Mouse (Mus musculus) kidney, postnatal 0 days (tissue): ENCODE results near the gene Pqlc2. TPM values are rescaled to one million over a fixed set of nuclear protein-coding genes. Genes with fewer than 3 reads are reported as not detected.

ENCODE experiments used
- ATAC-seq: fragments of 200-750 bp; cut with Nextera tagmentation; replicated peaks from 2 replicates; pipeline ENCODE4 v1.8.0; 2017; ENCODE audit warnings: low read depth, moderate number of reproducible peaks, moderate TSS enrichment, moderate library complexity; ENCODE audit not compliant: low FRiP score
- DNase-seq: peaks from one replicate; pipeline ENCODE4 v3.0.0-alpha.2; 2016; ENCODE audit warnings: low spot score
- H3K27ac ChIP-seq: fragments of 300-500 bp; sonication (generic); 2 replicates; pipeline ENCODE4 v1.5.1; 2014; ENCODE audit warnings: mild to moderate bottlenecking
- H3K27me3 ChIP-seq: fragments of 300-500 bp; sonication (generic); 2 replicates; pipeline ENCODE4 v1.6.1; 2014; ENCODE audit warnings: low read length, mixed read lengths; ENCODE audit not compliant: insufficient read depth
- H3K36me3 ChIP-seq: fragments of 300-500 bp; sonication (generic); 2 replicates; pipeline ENCODE4 v1.6.1; 2014; ENCODE audit warnings: low read length, mixed read lengths; ENCODE audit not compliant: insufficient read depth
- H3K4me1 ChIP-seq: fragments of 300-500 bp; sonication (generic); replicated peaks from 2 replicates; pipeline ENCODE4 v1.6.1; 2014; ENCODE audit warnings: antibody characterized with exemption, low read length, mixed read lengths; ENCODE audit not compliant: insufficient read depth
- H3K4me2 ChIP-seq: fragments of 300-500 bp; sonication (generic); 2 replicates; pipeline ENCODE4 v1.6.1; 2014; ENCODE audit warnings: mild to moderate bottlenecking, low read length, moderate library complexity, mixed read lengths
- H3K4me3 ChIP-seq: fragments of 300-500 bp; sonication (generic); replicated peaks from 2 replicates; pipeline ENCODE4 v1.5.1; 2014; ENCODE audit warnings: low read depth, low read length
- H3K9ac ChIP-seq: fragments of 300-500 bp; sonication (generic); 2 replicates; pipeline ENCODE4 v1.6.1; 2014; ENCODE audit warnings: low read depth, low read length
- H3K9me3 ChIP-seq: fragments of 300-500 bp; sonication (generic); replicated peaks from 2 replicates; pipeline ENCODE4 v1.6.1; 2016; ENCODE audit warnings: low read length, inconsistent platforms, mixed read lengths
- CTCF ChIP-seq: IDR thresholded peaks from 2 replicates; pipeline ENCODE4 v1.5.1; 2016; ENCODE audit warnings: antibody characterized with exemption, low read depth, mild to moderate bottlenecking, moderate library complexity
- WGBS: fragments of 180-500 bp; shearing (Covaris S2); extraction: QIAGEN DNeasy Blood & Tissue Kit; methylation state at CpG from one replicate; pipeline ENCODE4 v1.1.7; 2014; 5-methylcytosine and 5-hydroxymethylcytosine counted together
- polyA plus RNA-seq: library from polyadenylated mRNA; unstranded; fragments of >200 nt; fragmentation: Nextera tagmentation; extraction: Ambion mirVana; gene quantifications from 2 replicates; pipeline ENCODE4 v1.2.1, GENCODE M21; 2015

The Pqlc2 gene
- polyA plus RNA-seq, 1 experiment from 2014 or later = 21.3 TPM

DNA sequence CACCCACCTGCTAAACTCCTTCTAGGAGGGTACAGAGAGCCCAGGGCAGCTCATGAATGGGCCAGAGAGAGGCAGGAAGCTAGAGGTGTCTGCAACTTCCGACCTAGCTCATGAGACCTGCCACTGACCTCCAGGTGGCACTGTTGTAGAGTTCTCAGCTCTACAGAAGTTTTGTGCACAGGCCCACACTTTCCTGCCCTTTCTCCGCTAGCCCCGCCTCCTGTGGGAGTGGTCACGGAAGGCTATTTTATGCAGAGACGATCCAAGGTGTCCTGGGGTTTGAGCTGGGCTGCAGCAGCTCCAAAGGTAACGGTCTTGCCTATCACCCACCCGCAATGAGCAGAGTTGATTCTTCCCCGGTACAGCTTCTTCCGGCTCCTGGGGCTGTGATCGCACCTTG lies 20.1 kb upstream of the Pqlc2 start:
- H3K4me2 ChIP-seq = peak overlapping the region; percentile 52
- no peaks in the 10 kb centered on the region for H3K9me3 ChIP-seq
- H3K4me3 ChIP-seq = peak overlapping the region; percentile 18; the same call in 1 of the 2 replicates
- WGBS = 13% methylated on average over 10 of the region's 10 CpGs
- H3K36me3 ChIP-seq = no peaks in the 10 kb centered on the region
- H3K27me3 ChIP-seq = no peaks in the 10 kb centered on the region
- ATAC-seq = peak; percentile 81
- H3K4me1 ChIP-seq = no peaks in the 10 kb centered on the region
- TF ChIP-seq CTCF = peak; percentile 82
- H3K27ac ChIP-seq = no peak overlapping the region
- DNase-seq = peak; percentile 92
- H3K9ac ChIP-seq = no peak overlapping the region

DNA sequence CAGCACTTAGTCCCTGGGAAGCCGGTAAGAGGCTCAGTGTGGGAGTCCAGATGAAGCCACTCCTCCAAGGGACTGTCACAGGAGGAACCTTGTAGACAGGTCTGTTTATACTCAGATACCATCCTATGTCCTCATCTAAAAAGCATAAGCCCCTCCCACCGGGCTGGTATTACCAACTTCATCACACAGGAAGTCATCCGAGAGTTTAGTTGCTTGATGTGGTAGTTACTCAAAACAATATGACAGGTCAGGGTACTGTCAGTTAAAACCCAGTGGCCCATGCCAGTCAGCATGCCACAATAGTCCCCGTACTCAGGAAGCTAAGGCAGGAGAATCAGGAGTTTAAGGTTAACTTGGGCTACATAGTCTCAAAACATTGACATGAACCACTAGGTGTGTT lies 9.2 kb upstream of the Pqlc2 start:
- no peaks in the 10 kb centered on the region for H3K4me1 ChIP-seq
- ATAC-seq (no peak), DNase-seq (no peak)
- no peak overlapping the region for H3K4me2 ChIP-seq
- no peaks in the 10 kb centered on the region for H3K9me3 ChIP-seq
- H3K27ac ChIP-seq = no peak overlapping the region
- 0 out of 2 replicates have a peak, but pooled peaks cover 9% of the 10 kb centered on the region for H3K36me3 ChIP-seq
- H3K9ac ChIP-seq = no peak overlapping the region
- WGBS = 91% methylated on average over 4 of the region's 4 CpGs
- no peak for TF ChIP-seq CTCF
- no peak overlapping the region for H3K4me3 ChIP-seq
- H3K27me3 ChIP-seq = no peaks in the 10 kb centered on the region

DNA sequence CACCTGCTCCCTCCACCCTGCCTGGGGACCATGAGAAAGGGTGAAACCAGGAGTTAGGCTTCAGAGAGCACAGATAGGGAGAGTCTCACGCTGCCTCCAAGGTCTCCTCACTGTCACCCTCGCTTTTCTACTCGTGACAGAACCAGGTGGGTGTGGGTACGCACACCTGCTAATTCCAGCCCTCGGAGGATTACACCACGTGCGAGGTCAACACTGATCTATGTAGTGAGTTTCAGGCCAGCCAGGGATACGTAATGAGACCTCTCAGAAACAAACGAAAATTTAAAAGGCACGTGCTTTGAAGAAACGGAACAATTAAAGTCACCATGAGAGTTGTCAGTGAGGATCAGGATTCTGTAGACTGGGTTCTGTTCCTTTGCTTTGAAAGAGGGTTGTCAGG lies 7.9 kb upstream of the Pqlc2 start:
- WGBS = 90% methylated on average over 11 of the region's 11 CpGs
- Histone ChIP-seq H3K9me3 (no peaks in the 10 kb centered on the region), H3K9ac (no peak overlapping the region), H3K4me3 (no peak overlapping the region), H3K36me3 (0 out of 2 replicates have a peak, but pooled peaks cover 13% of the 10 kb centered on the region), H3K4me2 (no peak overlapping the region), H3K27me3 (no peaks in the 10 kb centered on the region), H3K27ac (no peak overlapping the region), H3K4me1 (no peaks in the 10 kb centered on the region)
- no peak for TF ChIP-seq CTCF
- no peak for ATAC-seq
- no peak for DNase-seq

DNA sequence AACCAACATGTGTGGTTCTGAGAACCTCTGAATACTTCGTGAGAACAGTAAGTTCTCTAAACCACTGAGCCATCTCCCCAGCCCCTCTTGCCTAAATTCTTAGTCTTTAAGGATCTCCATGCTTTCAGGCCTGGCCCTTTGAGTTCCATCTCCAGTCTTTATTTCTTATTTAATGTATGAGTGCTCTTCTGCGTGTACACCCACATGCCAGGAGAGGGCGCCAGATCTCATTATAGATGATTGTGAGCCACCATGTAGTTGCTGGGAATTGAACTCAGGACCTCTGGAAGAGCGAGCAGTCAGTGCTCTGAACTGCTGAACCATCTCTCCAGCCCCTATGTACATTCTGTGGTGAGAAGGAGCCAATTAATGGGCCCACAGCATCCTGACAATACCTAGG lies 2.1 kb upstream of the Pqlc2 start:
- Histone ChIP-seq H3K27ac (no peak overlapping the region), H3K4me2 (0 out of 2 replicates have a peak overlapping the region, but pooled peaks have one; percentile 96), H3K36me3 (0 out of 2 replicates have a peak, but pooled peaks cover 13% of the 10 kb centered on the region), H3K4me3 (no peak overlapping the region), H3K4me1 (peaks cover 11% of the 10 kb centered on the region; the same call in 1 of the 2 replicates), H3K27me3 (no peaks in the 10 kb centered on the region), H3K9me3 (no peaks in the 10 kb centered on the region), H3K9ac (no peak overlapping the region)
- ATAC-seq = no peak
- 69% methylated on average over 4 of the region's 4 CpGs for WGBS
- peak; percentile 71 for DNase-seq
- peak; percentile 73 for TF ChIP-seq CTCF

DNA sequence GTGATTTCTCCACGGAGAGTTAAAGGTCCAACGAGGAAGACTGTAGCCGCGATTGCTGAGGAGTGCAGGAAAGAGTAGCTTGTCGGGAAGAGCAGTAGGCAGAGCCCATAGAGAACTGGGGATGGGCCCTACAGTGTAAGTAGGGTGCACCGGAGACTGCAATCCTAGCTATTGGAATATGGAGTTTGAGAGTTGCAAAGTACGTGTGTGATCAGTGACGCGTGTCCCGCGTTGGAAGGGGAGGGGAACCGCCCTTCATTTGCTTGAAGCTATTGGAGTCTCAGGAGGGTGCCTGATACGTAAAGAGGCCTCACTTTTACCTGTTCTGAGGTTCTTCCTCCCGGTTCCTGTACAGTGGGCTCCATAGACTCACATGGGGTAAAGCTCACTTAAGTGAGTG lies 1.2 kb upstream of the Pqlc2 start:
- Histone ChIP-seq H3K4me2 (peak overlapping the region; percentile 96), H3K4me3 (peak overlapping the region; percentile 91), H3K4me1 (peaks cover 11% of the 10 kb centered on the region; the same call in 1 of the 2 replicates), H3K9ac (peak overlapping the region; percentile 91), H3K27ac (peak overlapping the region; percentile 65), H3K9me3 (no peaks in the 10 kb centered on the region), H3K27me3 (no peaks in the 10 kb centered on the region), H3K36me3 (0 out of 2 replicates have a peak, but pooled peaks cover 6% of the 10 kb centered on the region)
- 12% methylated on average over 14 of the region's 14 CpGs for WGBS
- ATAC-seq (peak; percentile 8; the same call in 1 of the 2 replicates), DNase-seq (peak; percentile 26)
- TF ChIP-seq CTCF = no peak

DNA sequence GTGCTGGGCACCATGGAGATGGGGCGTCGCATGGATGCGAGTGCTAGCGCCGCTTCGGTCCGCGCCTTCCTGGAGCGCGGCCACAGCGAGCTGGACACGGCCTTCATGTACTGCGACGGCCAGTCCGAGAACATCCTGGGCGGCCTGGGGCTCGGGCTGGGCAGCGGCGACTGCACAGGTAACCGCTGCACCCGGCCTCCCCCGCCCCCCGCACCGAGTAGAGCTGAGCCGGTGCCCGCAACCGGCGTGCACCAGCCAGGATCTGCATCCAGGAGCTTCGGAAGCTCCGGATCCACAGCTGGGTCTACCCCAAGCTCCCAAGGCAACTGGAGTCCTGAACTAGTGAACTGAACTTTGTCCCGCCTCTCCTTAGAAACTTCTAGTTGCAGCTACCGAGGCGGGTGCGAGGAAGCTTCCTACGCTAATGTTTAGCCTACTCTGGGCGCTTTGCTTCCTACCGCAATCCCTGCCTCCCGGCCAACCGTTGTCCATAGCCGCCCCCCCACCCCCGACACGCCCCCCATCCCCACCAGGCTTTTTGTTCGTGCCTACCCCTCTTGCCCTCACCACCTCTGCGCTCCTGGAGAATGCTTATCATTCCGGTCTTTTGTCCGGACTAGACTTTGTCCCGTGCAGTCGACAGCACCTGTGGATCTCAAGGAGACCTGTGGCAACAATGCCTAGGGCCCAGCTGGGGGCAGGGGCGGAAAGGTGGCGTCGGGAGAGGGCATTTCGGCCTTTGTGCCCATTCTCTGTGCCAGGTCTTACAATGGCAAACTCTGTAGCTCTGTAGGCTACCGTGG lies 592 bp upstream of the Pqlc2 start:
- under 1% methylated on average over 53 of the region's 53 CpGs for WGBS
- Histone ChIP-seq H3K27ac (peak overlapping the region; percentile 92), H3K9me3 (no peaks in the 10 kb centered on the region)

More for the DNA sequence above, 592 bp upstream of the Pqlc2 start:
- no peak for TF ChIP-seq CTCF
- Histone ChIP-seq H3K4me1 (peaks cover 11% of the 10 kb centered on the region; the same call in 1 of the 2 replicates), H3K36me3 (0 out of 2 replicates have a peak, but pooled peaks cover 8% of the 10 kb centered on the region), H3K27me3 (no peaks in the 10 kb centered on the region), H3K4me2 (peak overlapping the region; percentile 96), H3K4me3 (peak overlapping the region; percentile 91), H3K9ac (peak overlapping the region; percentile 91)
- ATAC-seq (peak; percentile 68), DNase-seq (peak; percentile 53)
